Mouse (Mus musculus): Measurements from ENCODE around the gene Sod1.

DNA sequence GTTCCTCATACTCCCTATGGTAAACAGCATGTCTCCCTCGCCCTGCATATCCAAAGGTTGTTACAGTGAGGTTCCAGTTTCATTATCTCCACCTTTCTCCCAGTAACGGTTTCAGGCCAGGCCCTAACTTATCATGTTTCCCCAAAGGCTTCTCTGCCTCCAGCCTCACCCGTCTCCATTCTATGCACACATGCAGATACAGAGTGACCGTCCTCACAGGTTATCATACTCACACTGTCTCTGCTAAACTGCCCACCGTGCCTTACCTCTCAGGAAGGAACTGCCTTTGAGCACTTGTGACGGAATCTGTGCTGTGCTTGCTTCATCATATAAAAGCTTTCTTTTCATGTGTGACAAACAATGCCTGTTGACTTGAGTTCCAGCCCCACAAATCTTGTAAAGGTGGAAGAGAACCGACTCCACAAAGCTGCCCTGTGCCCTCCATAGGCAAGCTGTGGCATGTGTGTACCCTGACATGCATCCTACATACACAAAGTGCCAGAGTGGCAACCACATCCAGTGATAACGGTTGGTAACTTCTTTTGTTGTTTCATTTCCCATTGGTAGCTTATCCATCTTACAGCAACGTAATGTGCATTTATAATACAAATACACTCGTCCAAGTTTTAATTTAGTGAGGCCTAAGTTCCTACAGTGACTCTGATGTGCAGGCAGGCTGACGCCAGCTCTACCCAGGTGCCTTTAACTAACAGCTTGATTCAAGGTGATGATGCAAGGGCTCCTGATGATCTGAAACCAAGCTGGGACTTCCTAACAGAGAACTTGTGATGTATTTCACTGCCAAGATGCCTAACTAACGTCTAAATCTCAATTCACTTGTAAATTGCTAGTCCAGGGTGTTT is 6.8 kb upstream of the Sod1 start:
- TF ChIP-seq CTCF (IDR thresholded peaks at IDR 0.05; ENCODE audit: control insufficient read depth, insufficient read depth, insufficient read length) (no peak), USF1 (IDR thresholded peaks at IDR 0.05; ENCODE audit: low read depth) (no peak), MAX (IDR thresholded peaks at IDR 0.05) (no peak), FOSL1 (IDR thresholded peaks at IDR 0.05; ENCODE audit: insufficient read depth, low read length, poor library complexity, severe bottlenecking) (no peak), CEBPB (IDR thresholded peaks at IDR 0.05; ENCODE audit: low read depth) (no peak), MYOD1 (IDR thresholded peaks at IDR 0.05; ENCODE audit: control insufficient read depth, insufficient read length, low read depth) (no peak)

Data from C2C12 (cell line).